Mouse (Mus musculus): Measurements from ENCODE around the gene Dhrs3. TPM values are rescaled to one million over a fixed set of nuclear protein-coding genes. Genes with fewer than 3 reads are reported as not detected.

Gene Dhrs3
- polyA plus RNA-seq, 1 experiment from 2014 or later, result 123 TPM

GRCm38 (mm10) chr4:144939847-144940411 is 47.3 kb downstream of the Dhrs3 start:
- Histone ChIP-seq H3K27ac (ENCODE audit: low read depth) (no peak overlapping the region), H3K9ac (ENCODE audit: low read length) (no peak overlapping the region), H3K9me3 (ENCODE audit: control insufficient read depth, low read length) (no peaks in the 10 kb centered on the region), H3K4me2 (ENCODE audit: low read length) (no peak overlapping the region), H3K4me1 (replicated peaks; ENCODE audit: control insufficient read depth, insufficient read depth, low read length) (no peaks in the 10 kb centered on the region; the same call in 1 of the 2 replicates), H3K4me3 (ENCODE audit: low read depth, low read length) (no peak overlapping the region), H3K27me3 (replicated peaks; ENCODE audit: control insufficient read depth, insufficient read depth, low read length) (no peaks in the 10 kb centered on the region), H3K36me3 (ENCODE audit: control insufficient read depth, insufficient read depth, low read length) (no peaks in the 10 kb centered on the region)
- WGBS, result 82% methylated on average over 4 of the region's 4 CpGs
- DNase-seq (ENCODE audit: low spot score) (no peak), ATAC-seq (replicated peaks; ENCODE audit: low FRiP score, low TSS enrichment, low read depth) (no peak)

GRCm38 (mm10) chr4:144940796-144941462 is 48.3 kb downstream of the Dhrs3 start:
- WGBS, result 52% methylated on average over 13 of the region's 13 CpGs
- Histone ChIP-seq H3K27me3 (replicated peaks; ENCODE audit: control insufficient read depth, insufficient read depth, low read length) (no peaks in the 10 kb centered on the region), H3K4me1 (replicated peaks; ENCODE audit: control insufficient read depth, insufficient read depth, low read length) (no peaks in the 10 kb centered on the region; the same call in 1 of the 2 replicates), H3K36me3 (ENCODE audit: control insufficient read depth, insufficient read depth, low read length) (no peaks in the 10 kb centered on the region), H3K4me3 (ENCODE audit: low read depth, low read length) (no peak overlapping the region), H3K27ac (ENCODE audit: low read depth) (no peak overlapping the region), H3K9ac (ENCODE audit: low read length) (no peak overlapping the region), H3K9me3 (ENCODE audit: control insufficient read depth, low read length) (no peaks in the 10 kb centered on the region), H3K4me2 (ENCODE audit: low read length) (no peak overlapping the region)
- ATAC-seq (replicated peaks; ENCODE audit: low FRiP score, low TSS enrichment, low read depth), result no peak
- no peak for DNase-seq (ENCODE audit: low spot score)

- WGBS, result 96% methylated on average over 3 of the region's 3 CpGs
- Histone ChIP-seq H3K27ac (ENCODE audit: low read depth) (no peak overlapping the region), H3K4me2 (ENCODE audit: low read length) (no peak overlapping the region), H3K9me3 (ENCODE audit: control insufficient read depth, low read length) (no peaks in the 10 kb centered on the region), H3K27me3 (replicated peaks; ENCODE audit: control insufficient read depth, insufficient read depth, low read length) (no peaks in the 10 kb centered on the region), H3K4me1 (replicated peaks; ENCODE audit: control insufficient read depth, insufficient read depth, low read length) (peaks cover 1% of the 10 kb centered on the region; the same call in 1 of the 2 replicates), H3K9ac (ENCODE audit: low read length) (no peak overlapping the region), H3K4me3 (ENCODE audit: low read depth, low read length) (no peak overlapping the region), H3K36me3 (ENCODE audit: control insufficient read depth, insufficient read depth, low read length) (no peaks in the 10 kb centered on the region)
- DNase-seq (ENCODE audit: low spot score), result no peak
- ATAC-seq (replicated peaks; ENCODE audit: low FRiP score, low TSS enrichment, low read depth), result no peak
These were observed 49.8 kb downstream of the Dhrs3 start for GRCm38 (mm10) chr4:144942433-144942832.

- WGBS, result 69% methylated on average over 5 of the region's 5 CpGs
- H3K36me3 ChIP-seq (ENCODE audit: control insufficient read depth, insufficient read depth, low read length), result no peaks in the 10 kb centered on the region
- H3K4me1 ChIP-seq (replicated peaks; ENCODE audit: control insufficient read depth, insufficient read depth, low read length), result peaks cover 10% of the 10 kb centered on the region
- no peak overlapping the region for H3K4me2 ChIP-seq (ENCODE audit: low read length)
- H3K27me3 ChIP-seq (replicated peaks; ENCODE audit: control insufficient read depth, insufficient read depth, low read length), result no peaks in the 10 kb centered on the region
- ATAC-seq (replicated peaks; ENCODE audit: low FRiP score, low TSS enrichment, low read depth) (no peak), DNase-seq (ENCODE audit: low spot score) (no peak)
- H3K27ac ChIP-seq (ENCODE audit: low read depth), result no peak overlapping the region
- H3K9me3 ChIP-seq (ENCODE audit: control insufficient read depth, low read length), result no peaks in the 10 kb centered on the region
- no peak overlapping the region for H3K4me3 ChIP-seq (ENCODE audit: low read depth, low read length)
- no peak overlapping the region for H3K9ac ChIP-seq (ENCODE audit: low read length)
These were observed 50.6 kb downstream of the Dhrs3 start for GRCm38 (mm10) chr4:144943273-144943672.

GRCm38 (mm10) chr4:144947738-144948390 is 55.2 kb downstream of the Dhrs3 start:
- WGBS, result 45% methylated on average over 6 of the region's 6 CpGs
- no peak overlapping the region for H3K27ac ChIP-seq (ENCODE audit: low read depth)
- H3K4me3 ChIP-seq (ENCODE audit: low read depth, low read length), result no peak overlapping the region
- no peak overlapping the region for H3K9ac ChIP-seq (ENCODE audit: low read length)
- H3K4me2 ChIP-seq (ENCODE audit: low read length), result no peak overlapping the region
- H3K36me3 ChIP-seq (ENCODE audit: control insufficient read depth, insufficient read depth, low read length), result no peaks in the 10 kb centered on the region
- H3K27me3 ChIP-seq (replicated peaks; ENCODE audit: control insufficient read depth, insufficient read depth, low read length), result no peaks in the 10 kb centered on the region
- peaks cover 23% of the 10 kb centered on the region for H3K4me1 ChIP-seq (replicated peaks; ENCODE audit: control insufficient read depth, insufficient read depth, low read length)
- DNase-seq (ENCODE audit: low spot score), result no peak
- no peak for ATAC-seq (replicated peaks; ENCODE audit: low FRiP score, low TSS enrichment, low read depth)
- no peaks in the 10 kb centered on the region for H3K9me3 ChIP-seq (ENCODE audit: control insufficient read depth, low read length)

- peaks cover 23% of the 10 kb centered on the region for H3K4me1 ChIP-seq (replicated peaks; ENCODE audit: control insufficient read depth, insufficient read depth, low read length)
- H3K27me3 ChIP-seq (replicated peaks; ENCODE audit: control insufficient read depth, insufficient read depth, low read length), result no peaks in the 10 kb centered on the region
- 15% methylated on average over 9 of the region's 9 CpGs for WGBS
- no peak overlapping the region for H3K4me3 ChIP-seq (ENCODE audit: low read depth, low read length)
- no peaks in the 10 kb centered on the region for H3K36me3 ChIP-seq (ENCODE audit: control insufficient read depth, insufficient read depth, low read length)
- peak overlapping the region; percentile 48 for H3K27ac ChIP-seq (ENCODE audit: low read depth)
- H3K9ac ChIP-seq (ENCODE audit: low read length), result no peak overlapping the region
- H3K4me2 ChIP-seq (ENCODE audit: low read length), result no peak overlapping the region
- no peaks in the 10 kb centered on the region for H3K9me3 ChIP-seq (ENCODE audit: control insufficient read depth, low read length)
- ATAC-seq (replicated peaks; ENCODE audit: low FRiP score, low TSS enrichment, low read depth) (peak; percentile 69), DNase-seq (ENCODE audit: low spot score) (peak; percentile 65)
These were observed 57.1 kb downstream of the Dhrs3 start for GRCm38 (mm10) chr4:144949441-144950326.

GRCm38 (mm10) chr4:144950327-144950711 is 57.7 kb downstream of the Dhrs3 start:
- no peak overlapping the region for H3K9ac ChIP-seq (ENCODE audit: low read length)
- ATAC-seq (replicated peaks; ENCODE audit: low FRiP score, low TSS enrichment, low read depth) (no peak), DNase-seq (ENCODE audit: low spot score) (no peak)
- 55% methylated on average over 3 of the region's 3 CpGs for WGBS
- no peak overlapping the region for H3K4me2 ChIP-seq (ENCODE audit: low read length)
- H3K4me3 ChIP-seq (ENCODE audit: low read depth, low read length), result no peak overlapping the region
- 0 out of 2 replicates have a peak overlapping the region, but pooled peaks have one; percentile 45 for H3K27ac ChIP-seq (ENCODE audit: low read depth)
- peaks cover 23% of the 10 kb centered on the region for H3K4me1 ChIP-seq (replicated peaks; ENCODE audit: control insufficient read depth, insufficient read depth, low read length)
- no peaks in the 10 kb centered on the region for H3K9me3 ChIP-seq (ENCODE audit: control insufficient read depth, low read length)
- no peaks in the 10 kb centered on the region for H3K27me3 ChIP-seq (replicated peaks; ENCODE audit: control insufficient read depth, insufficient read depth, low read length)
- H3K36me3 ChIP-seq (ENCODE audit: control insufficient read depth, insufficient read depth, low read length), result no peaks in the 10 kb centered on the region

- no peak for DNase-seq (ENCODE audit: low spot score)
- Histone ChIP-seq H3K4me1 (replicated peaks; ENCODE audit: control insufficient read depth, insufficient read depth, low read length) (peaks cover 23% of the 10 kb centered on the region), H3K27ac (ENCODE audit: low read depth) (no peak overlapping the region), H3K9me3 (ENCODE audit: control insufficient read depth, low read length) (no peaks in the 10 kb centered on the region), H3K4me2 (ENCODE audit: low read length) (no peak overlapping the region), H3K4me3 (ENCODE audit: low read depth, low read length) (no peak overlapping the region), H3K27me3 (replicated peaks; ENCODE audit: control insufficient read depth, insufficient read depth, low read length) (no peaks in the 10 kb centered on the region), H3K9ac (ENCODE audit: low read length) (no peak overlapping the region), H3K36me3 (ENCODE audit: control insufficient read depth, insufficient read depth, low read length) (no peaks in the 10 kb centered on the region)
- ATAC-seq (replicated peaks; ENCODE audit: low FRiP score, low TSS enrichment, low read depth), result no peak
- 88% methylated on average over 3 of the region's 3 CpGs for whole genome bisulfite sequencing
These were observed 58.3 kb downstream of the Dhrs3 start for GRCm38 (mm10) chr4:144950883-144951282.

All from intestine, embryonic 14.5 days (tissue).